Mouse (Mus musculus) Patski (cell line): ENCODE data around the gene Tmem179b. TPM values are rescaled to one million over a fixed set of nuclear protein-coding genes. Genes with fewer than 3 reads are reported as not detected.

Experiments
- ATAC-seq: fragments of 100-300 bp; one replicate; pipeline ENCODE4 v1.8.0; 2021
- CTCF ChIA-PET: fragments of 350-600 bp; sonication (Branson Sonifier 250); formaldehyde crosslinking; loops from one replicate; lab custom pipeline; 2022; ENCODE audit warnings: inconsistent platforms; lab: Charles Lee
- POLR2A ChIA-PET: fragments of 350-600 bp; sonication (Branson Sonifier 250); formaldehyde crosslinking; loops from one replicate; lab custom pipeline; 2022; ENCODE audit warnings: antibody characterized with exemption, inconsistent platforms; lab: Charles Lee
- DNase-seq: peaks from one replicate; pipeline ENCODE4 v3.0.0-alpha.2; 2011; ENCODE audit warnings: low read depth, low spot score
- H3K27me3 ChIP-seq: fragments of 371-371 bp; one replicate; pipeline ENCODE4 v1.5.1; 2021
- CTCF ChIP-seq: fragments of 100-300 bp; IDR thresholded peaks from one replicate; pipeline ENCODE4 v1.5.1; 2021
- in situ Hi-C: fragments of 300-500 bp; cut with MboI; formaldehyde crosslinking; loops from 3 replicates; pipeline ENCODE4 v1.11.1; 2018; ENCODE audit warnings: low pct_unique_long_range_greater_than_20kb, mixed read lengths
- polyA plus RNA-seq: library from polyadenylated mRNA; unstranded; gene quantifications from one replicate; pipeline ENCODE4 v1.2.3, GENCODE M21; 2021

Tmem179b gene
- polyA plus RNA-seq, 1 experiment from 2014 or later: 58.9 TPM

DNA sequence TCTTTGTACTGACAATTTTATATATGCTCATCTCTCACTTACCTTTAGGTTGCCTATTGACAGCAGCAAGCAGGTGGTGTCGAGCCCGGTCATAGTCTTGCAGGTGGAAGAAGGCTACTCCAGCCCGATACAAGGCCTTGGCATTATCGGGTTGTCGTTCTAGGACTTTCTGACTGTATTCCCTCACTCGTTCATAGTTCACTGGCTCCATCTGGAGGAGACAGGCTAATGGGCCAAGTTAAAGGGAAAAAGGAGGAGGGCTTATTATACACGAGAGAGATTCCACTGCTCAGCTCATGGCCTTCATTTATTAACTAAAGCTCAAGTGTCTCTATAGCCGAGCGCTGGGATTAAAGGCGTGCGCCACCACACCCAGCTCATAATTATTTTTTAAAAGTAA lies 41.5 kb upstream of the Tmem179b start:
- no peak for ATAC-seq
- no peak for DNase-seq
- CTCF ChIA-PET: interaction anchor here (0.8 to 1.6 kb wide), 7 partner anchors 9 to 102 kb away, joined by 3 to 7 read pairs (median 4); partner anchors contain the start of gene Tmem179b
- in situ Hi-C loops: loop anchor here (5.0 to 10.0 kb wide), 2 partner anchors 64 to 241 kb away; no protein-coding TSS in a partner anchor
- TF ChIP-seq CTCF: no peak
- no peaks in the 10 kb centered on the region for H3K27me3 ChIP-seq
- POLR2A ChIA-PET: no interaction called here

DNA sequence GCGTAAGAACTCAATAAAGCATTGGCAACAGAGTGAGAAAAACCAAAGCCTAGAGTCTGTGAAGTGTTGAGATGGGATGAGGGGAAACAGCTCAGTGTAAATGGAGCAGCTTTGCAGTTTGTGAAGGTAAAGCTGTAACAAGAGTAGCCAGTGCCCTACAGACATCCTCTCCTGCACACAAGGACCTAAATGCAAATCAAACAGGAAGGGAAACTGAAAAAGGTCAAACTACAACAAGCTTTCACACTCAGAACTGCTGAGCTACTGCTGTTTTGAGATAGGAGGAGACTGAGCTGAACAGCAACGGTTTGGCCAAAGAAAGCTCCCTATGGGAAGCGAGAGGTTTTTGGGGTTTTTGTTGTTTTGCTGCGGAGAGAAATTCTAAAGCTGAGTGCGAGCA lies 32.5 kb upstream of the Tmem179b start:
- in situ Hi-C loops: no loop called here
- no peak for DNase-seq
- ATAC-seq: no peak
- ChIA-PET CTCF (interaction anchor here (1.0 to 1.9 kb wide), 3 partner anchors 10 to 89 kb away, joined by 3 to 7 read pairs (median 4); partner anchors contain the start of gene Nxf1), POLR2A (interaction anchor here (0.7 to 2.1 kb wide), 3 partner anchors 9 to 32 kb away, joined by 3 to 7 read pairs (median 3); partner anchors contain the start of genes Polr2g and Ttc9c)
- TF ChIP-seq CTCF: no peak
- no peaks in the 10 kb centered on the region for H3K27me3 ChIP-seq

DNA sequence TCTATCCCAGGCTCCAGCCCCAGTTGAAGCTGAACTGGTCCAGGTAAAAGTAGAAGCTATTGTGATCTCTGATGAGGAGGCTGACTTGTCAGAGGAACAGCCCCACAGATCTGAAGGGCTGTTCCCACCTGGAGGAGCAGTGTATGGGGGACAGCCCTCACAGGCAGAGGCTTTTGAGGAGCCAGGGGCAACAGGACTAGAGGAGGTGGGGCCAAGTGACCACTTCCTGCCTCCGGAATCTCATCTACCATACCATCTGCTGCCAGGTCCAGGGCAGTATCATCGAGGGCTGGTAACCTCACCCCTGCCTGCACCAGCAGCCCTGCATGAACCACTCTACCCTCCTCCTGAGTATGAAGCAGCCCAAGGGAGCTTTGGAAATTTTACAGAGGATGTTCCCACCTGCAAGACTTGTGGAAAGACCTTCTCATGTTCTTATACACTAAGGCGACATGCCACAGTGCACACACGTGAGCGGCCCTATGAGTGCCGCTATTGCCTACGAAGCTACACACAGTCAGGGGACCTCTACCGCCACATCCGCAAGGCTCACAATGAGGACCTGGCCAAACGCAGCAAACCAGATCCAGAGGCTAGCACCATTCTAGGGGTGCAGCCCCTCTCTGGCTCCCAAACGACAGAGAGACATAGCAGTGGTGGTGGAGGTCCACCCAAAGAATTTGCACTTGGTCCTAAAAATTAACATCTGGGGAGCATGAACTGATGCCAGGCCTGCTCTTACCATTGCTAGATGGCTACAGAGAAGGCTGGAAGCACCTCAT lies 29.8 kb upstream of the Tmem179b start:
- TF ChIP-seq CTCF: no peak
- no peak for ATAC-seq

DNA sequence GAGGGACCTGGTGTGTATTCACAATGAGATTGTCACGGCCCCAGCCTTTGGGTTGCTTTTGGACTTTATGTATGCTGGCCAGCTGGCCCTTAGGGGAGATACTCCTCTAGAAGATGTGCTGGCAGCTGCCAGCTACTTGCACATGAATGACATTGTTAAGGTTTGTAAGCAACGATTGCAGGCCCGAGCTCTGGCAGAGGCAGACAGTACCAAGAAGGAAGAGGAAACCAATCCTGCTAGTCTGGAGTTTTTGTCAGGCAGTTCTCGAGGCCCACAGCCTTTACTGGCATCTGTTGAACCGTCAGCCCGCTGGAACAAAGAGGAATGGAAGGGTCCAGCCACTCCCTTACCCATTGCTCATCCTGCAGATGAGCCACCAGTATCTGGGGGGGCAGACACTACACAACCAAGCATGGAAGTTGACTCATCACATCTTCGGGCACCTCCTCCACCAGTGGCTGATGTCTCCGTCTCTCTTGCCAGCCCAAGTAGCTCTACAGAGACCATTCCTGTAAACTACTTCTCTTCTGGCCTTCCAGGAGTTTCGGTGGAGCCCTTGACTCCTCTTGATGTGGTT lies 29.0 kb upstream of the Tmem179b start:
- no peak for DNase-seq
- TF ChIP-seq CTCF: no peak
- CTCF ChIA-PET: interaction anchor here (1.5 kb wide), 1 partner anchor 14 kb away, joined by 3 read pairs; no protein-coding TSS in a partner anchor
- in situ Hi-C loops: no loop called here
- no peak for ATAC-seq
- POLR2A ChIA-PET: interaction anchor here (1.1 to 1.4 kb wide), 3 partner anchors 10 to 32 kb away, joined by 3 to 7 read pairs (median 3); partner anchors contain the start of genes Tmem223 and Ttc9c
- H3K27me3 ChIP-seq: no peaks in the 10 kb centered on the region

More for the DNA sequence above, 29.8 kb upstream of the Tmem179b start:
- ChIA-PET CTCF (no interaction called here), POLR2A (interaction anchor here (0.6 kb wide), 1 partner anchor 52 kb away, joined by 3 read pairs; no protein-coding TSS in a partner anchor)
- in situ Hi-C loops: no loop called here
- no peak for DNase-seq
- no peaks in the 10 kb centered on the region for H3K27me3 ChIP-seq

DNA sequence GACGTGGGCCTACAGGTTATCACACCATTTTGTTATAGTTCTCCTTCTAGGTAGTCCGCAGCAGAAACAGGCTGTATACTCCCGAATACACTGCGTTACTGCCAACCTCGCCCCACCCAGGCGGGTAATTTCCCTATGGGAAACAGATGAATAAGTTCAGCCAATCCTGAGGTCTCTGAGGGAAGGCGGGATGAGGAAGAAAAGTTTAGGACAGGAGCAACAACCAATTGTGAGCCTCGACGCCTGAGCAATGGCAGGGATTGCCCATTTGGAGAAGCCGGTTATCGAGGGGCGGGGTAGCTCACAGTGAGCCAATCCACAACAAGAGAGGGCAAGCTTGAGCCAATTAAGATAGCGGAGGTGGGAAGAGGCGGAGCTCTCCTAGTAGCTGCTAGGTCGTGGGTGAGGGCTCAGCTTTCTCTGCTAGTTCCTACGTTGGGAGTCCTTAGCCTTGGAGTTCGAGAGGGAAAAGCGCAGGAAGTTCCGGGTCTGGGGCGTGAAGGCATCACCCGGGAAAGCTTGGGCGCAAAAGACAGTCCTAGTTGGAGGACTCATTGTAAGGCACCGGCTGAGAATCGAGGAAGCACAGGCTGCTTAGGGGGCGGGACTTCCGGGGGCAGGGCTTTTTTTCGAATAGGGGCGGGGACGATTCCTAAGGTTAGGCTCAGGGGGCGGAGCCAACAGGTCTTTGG lies 28.0 kb upstream of the Tmem179b start, which contains the start of gene Zbtb3:
Gene Zbtb3, plus strand, starts transcription at position 426 of the 692 bp plus-strand sequence.
- CTCF ChIA-PET: interaction anchor here (1.5 kb wide), 1 partner anchor 15 kb away, joined by 3 read pairs; no protein-coding TSS in a partner anchor
- no peaks in the 10 kb centered on the region for H3K27me3 ChIP-seq
- POLR2A ChIA-PET: interaction anchor here (0.6 to 1.4 kb wide), 4 partner anchors 11 to 31 kb away, joined by 3 to 7 read pairs (median 4); partner anchors contain the start of genes Tmem223 and Ttc9c
- in situ Hi-C loops: no loop called here
- no peak for TF ChIP-seq CTCF
- ATAC-seq (peak; percentile 97), DNase-seq (peak; percentile 82)

DNA sequence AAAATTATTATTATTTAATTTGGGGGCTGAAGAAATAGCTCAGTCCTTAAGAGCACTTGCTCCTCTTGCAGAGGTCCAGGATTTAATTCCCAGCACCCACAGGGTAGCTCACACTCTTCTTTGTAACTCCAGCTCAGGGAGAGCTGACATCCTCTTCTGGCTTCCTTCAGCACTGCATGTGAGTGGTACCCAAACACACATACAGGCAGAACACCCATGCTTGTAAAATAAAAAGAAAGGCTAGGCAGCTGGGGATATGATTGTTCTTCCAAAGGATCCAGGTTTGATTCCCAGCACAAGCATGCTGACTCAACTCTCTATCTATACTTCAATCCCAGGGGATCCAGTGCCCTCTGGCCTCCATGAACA lies 24.7 kb upstream of the Tmem179b start:
- in situ Hi-C loops: no loop called here
- DNase-seq: no peak
- H3K27me3 ChIP-seq: no peaks in the 10 kb centered on the region
- no peak for ATAC-seq
- TF ChIP-seq CTCF: no peak
- ChIA-PET POLR2A (interaction anchor here (0.5 to 2.3 kb wide), 7 partner anchors 9 to 1218 kb away, joined by 3 to 7 read pairs (median 5); partner anchors contain the start of genes Hnrnpul2 and Taf6l), CTCF (interaction anchor here (0.6 to 4.9 kb wide), 9 partner anchors 10 to 81 kb away, joined by 3 to 26 read pairs (median 4); partner anchors contain the start of genes Nxf1 and Taf6l)

DNA sequence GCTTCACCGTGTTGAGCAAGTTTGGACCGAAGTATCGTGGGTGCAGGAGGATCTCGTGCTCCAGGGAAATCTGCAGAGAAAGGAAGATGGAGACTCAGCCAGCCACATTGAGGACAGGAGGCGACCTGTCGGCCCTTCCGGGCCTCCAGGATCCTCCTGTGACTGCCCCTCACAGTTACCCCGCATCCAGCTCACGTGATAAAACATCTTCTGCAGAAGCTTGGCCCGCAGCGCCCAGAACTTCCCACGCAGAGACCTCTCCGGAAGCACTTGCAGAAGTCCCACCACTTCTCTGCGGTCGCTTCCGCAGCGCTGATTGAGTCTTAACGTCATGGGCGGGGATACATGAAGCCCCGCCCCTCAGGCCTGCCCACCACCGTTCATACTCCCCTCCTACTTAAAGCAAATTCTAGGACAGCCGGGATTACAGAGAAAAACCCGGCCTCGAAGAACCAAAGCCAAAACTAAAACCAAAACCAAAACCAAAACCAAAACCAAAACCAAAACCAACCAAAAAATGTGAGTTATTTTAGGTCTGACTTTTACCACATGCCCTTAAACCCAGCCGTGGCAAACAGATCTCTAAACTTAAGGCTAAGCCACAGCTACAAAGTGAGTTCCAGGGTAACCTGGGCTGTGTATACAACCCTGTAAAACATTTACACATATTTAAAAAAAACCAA lies 24.1 kb upstream of the Tmem179b start, which contains the start of gene Polr2g:
Gene Polr2g, minus strand, starts transcription at position 314 of the 683 bp plus-strand sequence.
- POLR2A ChIA-PET: interaction anchor here (0.6 to 2.3 kb wide), 10 partner anchors 9 to 25 kb away, joined by 3 to 7 read pairs (median 5); partner anchors contain the start of genes Hnrnpul2 and Taf6l
- in situ Hi-C loops: no loop called here
- ATAC-seq (peak; percentile 63), DNase-seq (no peak)
- no peaks in the 10 kb centered on the region for H3K27me3 ChIP-seq
- no peak for TF ChIP-seq CTCF
- CTCF ChIA-PET: interaction anchor here (0.6 to 4.9 kb wide), 10 partner anchors 10 to 81 kb away, joined by 3 to 26 read pairs (median 4); partner anchors contain the start of gene Taf6l

DNA sequence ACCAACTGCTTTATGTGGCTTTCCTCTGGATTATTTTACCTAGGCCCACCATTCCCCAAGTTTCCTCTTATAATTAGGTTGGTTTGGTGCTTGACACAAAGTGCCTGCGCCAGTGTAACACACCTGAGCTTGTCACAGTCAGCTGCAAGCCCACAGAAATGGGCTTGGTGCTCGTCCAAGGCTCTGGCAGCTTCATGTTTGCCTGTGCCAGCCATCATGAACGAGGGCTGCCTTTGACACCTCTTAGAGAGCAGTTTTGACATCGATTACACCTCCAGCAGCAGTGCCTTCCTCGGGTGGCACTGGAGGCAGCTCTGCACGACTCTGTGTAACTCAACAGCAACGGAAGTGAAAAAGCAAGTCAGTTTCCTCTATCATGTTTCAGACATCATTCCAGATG lies 15.9 kb upstream of the Tmem179b start:
- in situ Hi-C loops: no loop called here
- no peak for DNase-seq
- ChIA-PET CTCF (interaction anchor here (0.7 kb wide), 1 partner anchor 10 kb away, joined by 3 read pairs; no protein-coding TSS in a partner anchor), POLR2A (no interaction called here)
- no peak for TF ChIP-seq CTCF
- ATAC-seq: no peak
- H3K27me3 ChIP-seq: no peaks in the 10 kb centered on the region

DNA sequence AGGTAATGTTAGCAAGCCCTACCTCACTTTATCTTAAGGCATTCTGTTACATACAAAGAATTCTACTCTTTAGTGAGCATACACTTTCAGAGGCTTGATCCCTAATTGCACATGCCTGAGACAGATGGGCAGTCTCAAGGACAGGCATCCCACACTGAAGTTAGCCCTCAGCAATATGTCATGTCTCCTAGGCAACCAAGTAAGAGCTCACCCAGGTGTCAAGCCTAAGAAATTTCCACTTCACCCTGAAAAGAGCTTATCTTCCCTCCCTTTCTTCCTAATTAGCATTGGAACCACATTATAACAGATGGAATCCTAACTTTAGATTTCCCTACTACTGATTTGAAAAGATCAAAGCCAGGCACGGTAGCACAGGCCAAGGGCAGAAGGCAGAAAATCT lies 14.9 kb upstream of the Tmem179b start:
- POLR2A ChIA-PET: interaction anchor here (1.0 to 1.3 kb wide), 4 partner anchors 9 to 49 kb away, joined by 3 to 5 read pairs (median 4); partner anchors contain the start of genes Hnrnpul2 and Ttc9c
- DNase-seq (no peak), ATAC-seq (no peak)
- in situ Hi-C loops: no loop called here
- CTCF ChIA-PET: interaction anchor here (1.0 to 4.1 kb wide), 3 partner anchors 9 to 14 kb away, joined by 3 to 26 read pairs (median 4); partner anchors contain the start of gene Polr2g
- no peaks in the 10 kb centered on the region for H3K27me3 ChIP-seq
- TF ChIP-seq CTCF: no peak
